Mouse (Mus musculus): ENCODE data around the gene Specc1. TPM values are rescaled to one million over a fixed set of nuclear protein-coding genes. Genes with fewer than 3 reads are reported as not detected.

The Specc1 gene
- polyA plus RNA-seq, 1 experiment from 2014 or later: 9.2 TPM

GRCm38 (mm10) chr11:62106401-62106871 lies 149.9 kb downstream of the Specc1 start:
- Histone ChIP-seq H3K9ac (ENCODE audit: low read length) (no peak overlapping the region), H3K27me3 (replicated peaks; ENCODE audit: control insufficient read depth, insufficient read depth, low read length) (no peaks in the 10 kb centered on the region), H3K36me3 (ENCODE audit: control insufficient read depth, insufficient read depth, low read length) (no peaks in the 10 kb centered on the region), H3K4me1 (ENCODE audit: control insufficient read depth, insufficient read depth, low read length) (no peaks in the 10 kb centered on the region), H3K4me3 (ENCODE audit: low read depth, low read length) (no peak overlapping the region), H3K9me3 (replicated peaks; ENCODE audit: control insufficient read depth, low read length) (no peaks in the 10 kb centered on the region), H3K27ac (ENCODE audit: low read depth, low read length) (no peak overlapping the region), H3K4me2 (ENCODE audit: low read length) (no peak overlapping the region)
- ATAC-seq: no peak
- DNase-seq (ENCODE audit: low spot score): peak; percentile 18
- 72% methylated on average over 1 of the region's 1 CpGs for WGBS

GRCm38 (mm10) chr11:62107272-62107836 lies 150.8 kb downstream of the Specc1 start:
- no peak for DNase-seq (ENCODE audit: low spot score)
- no peaks in the 10 kb centered on the region for H3K4me1 ChIP-seq (ENCODE audit: control insufficient read depth, insufficient read depth, low read length)
- no peaks in the 10 kb centered on the region for H3K9me3 ChIP-seq (replicated peaks; ENCODE audit: control insufficient read depth, low read length)
- H3K36me3 ChIP-seq (ENCODE audit: control insufficient read depth, insufficient read depth, low read length): no peaks in the 10 kb centered on the region
- H3K4me2 ChIP-seq (ENCODE audit: low read length): no peak overlapping the region
- H3K27me3 ChIP-seq (replicated peaks; ENCODE audit: control insufficient read depth, insufficient read depth, low read length): no peaks in the 10 kb centered on the region
- no peak overlapping the region for H3K9ac ChIP-seq (ENCODE audit: low read length)
- no peak overlapping the region for H3K27ac ChIP-seq (ENCODE audit: low read depth, low read length)
- no peak for ATAC-seq
- 98% methylated on average over 2 of the region's 2 CpGs for WGBS
- H3K4me3 ChIP-seq (ENCODE audit: low read depth, low read length): no peak overlapping the region

- 96% methylated on average over 9 of the region's 9 CpGs for WGBS
- Histone ChIP-seq H3K4me3 (ENCODE audit: low read depth, low read length) (no peak overlapping the region), H3K4me2 (ENCODE audit: low read length) (no peak overlapping the region), H3K27ac (ENCODE audit: low read depth, low read length) (no peak overlapping the region), H3K4me1 (ENCODE audit: control insufficient read depth, insufficient read depth, low read length) (no peaks in the 10 kb centered on the region), H3K36me3 (ENCODE audit: control insufficient read depth, insufficient read depth, low read length) (peaks cover 9% of the 10 kb centered on the region), H3K27me3 (replicated peaks; ENCODE audit: control insufficient read depth, insufficient read depth, low read length) (no peaks in the 10 kb centered on the region), H3K9ac (ENCODE audit: low read length) (no peak overlapping the region), H3K9me3 (replicated peaks; ENCODE audit: control insufficient read depth, low read length) (no peaks in the 10 kb centered on the region)
- DNase-seq (ENCODE audit: low spot score): no peak
- no peak for ATAC-seq
Measured at GRCm38 (mm10) chr11:62118561-62118960, 162.0 kb downstream of the Specc1 start.

GRCm38 (mm10) chr11:62119871-62120270 lies 163.3 kb downstream of the Specc1 start:
- Histone ChIP-seq H3K27me3 (replicated peaks; ENCODE audit: control insufficient read depth, insufficient read depth, low read length) (no peaks in the 10 kb centered on the region), H3K9ac (ENCODE audit: low read length) (no peak overlapping the region), H3K9me3 (replicated peaks; ENCODE audit: control insufficient read depth, low read length) (no peaks in the 10 kb centered on the region), H3K27ac (ENCODE audit: low read depth, low read length) (no peak overlapping the region), H3K4me1 (ENCODE audit: control insufficient read depth, insufficient read depth, low read length) (no peaks in the 10 kb centered on the region), H3K4me3 (ENCODE audit: low read depth, low read length) (no peak overlapping the region), H3K4me2 (ENCODE audit: low read length) (no peak overlapping the region), H3K36me3 (ENCODE audit: control insufficient read depth, insufficient read depth, low read length) (peaks cover 9% of the 10 kb centered on the region)
- WGBS: 65% methylated on average over 3 of the region's 3 CpGs
- ATAC-seq (no peak), DNase-seq (ENCODE audit: low spot score) (no peak)

- Histone ChIP-seq H3K4me3 (ENCODE audit: low read depth, low read length) (no peak overlapping the region), H3K4me1 (ENCODE audit: control insufficient read depth, insufficient read depth, low read length) (no peaks in the 10 kb centered on the region), H3K4me2 (ENCODE audit: low read length) (no peak overlapping the region), H3K27ac (ENCODE audit: low read depth, low read length) (no peak overlapping the region), H3K27me3 (replicated peaks; ENCODE audit: control insufficient read depth, insufficient read depth, low read length) (no peaks in the 10 kb centered on the region), H3K9me3 (replicated peaks; ENCODE audit: control insufficient read depth, low read length) (no peaks in the 10 kb centered on the region), H3K36me3 (ENCODE audit: control insufficient read depth, insufficient read depth, low read length) (peaks cover 9% of the 10 kb centered on the region), H3K9ac (ENCODE audit: low read length) (no peak overlapping the region)
- 82% methylated on average over 5 of the region's 5 CpGs for WGBS
- DNase-seq (ENCODE audit: low spot score): no peak
- no peak for ATAC-seq
Measured at GRCm38 (mm10) chr11:62121365-62121764, 164.8 kb downstream of the Specc1 start.

GRCm38 (mm10) chr11:62127692-62128091 lies 171.1 kb downstream of the Specc1 start:
- 37% methylated on average over 3 of the region's 3 CpGs for WGBS
- H3K4me1 ChIP-seq (ENCODE audit: control insufficient read depth, insufficient read depth, low read length): peaks cover 6% of the 10 kb centered on the region; the same call in 1 of the 2 replicates
- H3K9ac ChIP-seq (ENCODE audit: low read length): no peak overlapping the region
- DNase-seq (ENCODE audit: low spot score) (peak; percentile 89), ATAC-seq (0 out of 2 replicates have a peak, but pooled peaks have one; percentile 72)
- H3K4me2 ChIP-seq (ENCODE audit: low read length): no peak overlapping the region
- no peaks in the 10 kb centered on the region for H3K9me3 ChIP-seq (replicated peaks; ENCODE audit: control insufficient read depth, low read length)
- no peak overlapping the region for H3K4me3 ChIP-seq (ENCODE audit: low read depth, low read length)
- H3K36me3 ChIP-seq (ENCODE audit: control insufficient read depth, insufficient read depth, low read length): peaks cover 8% of the 10 kb centered on the region
- no peaks in the 10 kb centered on the region for H3K27me3 ChIP-seq (replicated peaks; ENCODE audit: control insufficient read depth, insufficient read depth, low read length)
- no peak overlapping the region for H3K27ac ChIP-seq (ENCODE audit: low read depth, low read length)

- Histone ChIP-seq H3K27ac (ENCODE audit: low read depth, low read length) (no peak overlapping the region), H3K9ac (ENCODE audit: low read length) (no peak overlapping the region), H3K36me3 (ENCODE audit: control insufficient read depth, insufficient read depth, low read length) (peaks cover 12% of the 10 kb centered on the region), H3K27me3 (replicated peaks; ENCODE audit: control insufficient read depth, insufficient read depth, low read length) (no peaks in the 10 kb centered on the region), H3K4me2 (ENCODE audit: low read length) (no peak overlapping the region), H3K9me3 (replicated peaks; ENCODE audit: control insufficient read depth, low read length) (no peaks in the 10 kb centered on the region), H3K4me1 (ENCODE audit: control insufficient read depth, insufficient read depth, low read length) (peaks cover 6% of the 10 kb centered on the region; the same call in 1 of the 2 replicates), H3K4me3 (ENCODE audit: low read depth, low read length) (no peak overlapping the region)
- ATAC-seq (no peak), DNase-seq (ENCODE audit: low spot score) (no peak)
- WGBS: 83% methylated on average over 8 of the region's 8 CpGs
Measured at GRCm38 (mm10) chr11:62128197-62128596, 171.6 kb downstream of the Specc1 start.

GRCm38 (mm10) chr11:62130191-62130590 lies 173.6 kb downstream of the Specc1 start:
- 9% methylated on average over 3 of the region's 3 CpGs for WGBS
- ATAC-seq (no peak), DNase-seq (ENCODE audit: low spot score) (peak; percentile 36)
- H3K27me3 ChIP-seq (replicated peaks; ENCODE audit: control insufficient read depth, insufficient read depth, low read length): no peaks in the 10 kb centered on the region
- H3K4me3 ChIP-seq (ENCODE audit: low read depth, low read length): no peak overlapping the region
- no peak overlapping the region for H3K4me2 ChIP-seq (ENCODE audit: low read length)
- H3K9ac ChIP-seq (ENCODE audit: low read length): no peak overlapping the region
- no peak overlapping the region for H3K27ac ChIP-seq (ENCODE audit: low read depth, low read length)
- H3K9me3 ChIP-seq (replicated peaks; ENCODE audit: control insufficient read depth, low read length): no peaks in the 10 kb centered on the region
- H3K36me3 ChIP-seq (ENCODE audit: control insufficient read depth, insufficient read depth, low read length): peaks cover 20% of the 10 kb centered on the region
- peaks cover 6% of the 10 kb centered on the region; the same call in 1 of the 2 replicates for H3K4me1 ChIP-seq (ENCODE audit: control insufficient read depth, insufficient read depth, low read length)

- Histone ChIP-seq H3K9ac (ENCODE audit: low read length) (no peak overlapping the region), H3K9me3 (replicated peaks; ENCODE audit: control insufficient read depth, low read length) (no peaks in the 10 kb centered on the region), H3K4me3 (ENCODE audit: low read depth, low read length) (no peak overlapping the region), H3K36me3 (ENCODE audit: control insufficient read depth, insufficient read depth, low read length) (peaks cover 20% of the 10 kb centered on the region), H3K27ac (ENCODE audit: low read depth, low read length) (no peak overlapping the region), H3K4me2 (ENCODE audit: low read length) (no peak overlapping the region), H3K4me1 (ENCODE audit: control insufficient read depth, insufficient read depth, low read length) (peaks cover 6% of the 10 kb centered on the region; the same call in 1 of the 2 replicates), H3K27me3 (replicated peaks; ENCODE audit: control insufficient read depth, insufficient read depth, low read length) (no peaks in the 10 kb centered on the region)
- ATAC-seq: no peak
- no peak for DNase-seq (ENCODE audit: low spot score)
- 37% methylated on average over 2 of the region's 2 CpGs for WGBS
Measured at GRCm38 (mm10) chr11:62130685-62131295, 174.2 kb downstream of the Specc1 start.
